Mouse (Mus musculus): ENCODE results near the gene Prss43.

DNA sequence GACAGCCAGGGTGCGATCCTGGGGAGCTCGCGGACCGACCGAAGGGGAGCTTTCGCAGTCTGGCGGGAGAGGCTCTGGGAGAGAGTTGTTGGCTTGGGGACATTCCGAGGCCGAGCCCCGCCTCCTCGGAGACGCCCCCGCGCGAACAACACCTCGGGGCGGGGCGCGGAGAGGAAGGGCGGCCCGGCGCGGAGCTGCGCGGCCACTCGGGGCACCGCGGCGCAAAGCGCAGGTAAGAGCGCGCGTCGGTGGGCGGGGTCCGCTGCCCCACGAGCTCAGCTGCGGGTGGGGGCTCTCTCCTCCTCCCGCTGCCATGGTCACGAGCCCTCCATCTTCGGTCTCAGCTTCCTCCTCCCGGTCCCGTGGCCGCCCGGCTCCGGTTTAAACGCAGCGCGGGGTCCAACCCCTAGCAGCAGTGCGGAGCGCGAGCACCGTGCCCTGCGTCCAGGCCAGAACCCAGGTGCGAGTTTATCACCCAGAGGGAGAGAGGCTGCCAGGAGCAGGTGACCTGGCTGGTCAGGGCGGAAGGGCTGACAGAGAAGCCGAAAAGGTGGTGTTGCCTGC, 53.6 kb downstream of the Prss43 start, which contains the start of gene Tmie:
- TF ChIP-seq GATA1 (IDR thresholded peaks at IDR 0.05; ENCODE audit: borderline replicate concordance, low read length), result no peak
- TF ChIP-seq FLI1 (IDR thresholded peaks at IDR 0.05; ENCODE audit: low read length), result no peak

All from megakaryocyte, embryonic 14.5 days (primary cell).